Mouse (Mus musculus): ENCODE measurements around the gene Fbxo33. TPM values are rescaled to one million over a fixed set of nuclear protein-coding genes. Genes with fewer than 3 reads are reported as not detected.

The Fbxo33 gene
- polyA plus RNA-seq, 1 experiment, result 20.2 TPM

- H3K9ac ChIP-seq (ENCODE audit: low read depth, poor library complexity, severe bottlenecking), result no peak overlapping the region
- no peaks in the 10 kb centered on the region for H3K36me3 ChIP-seq (ENCODE audit: control insufficient read depth, insufficient read depth, low read length, poor library complexity, severe bottlenecking)
- no peak overlapping the region for H3K4me3 ChIP-seq (ENCODE audit: low read depth, low read length)
- TF ChIP-seq POLR2A (IDR thresholded peaks at IDR 0.05; ENCODE audit: insufficient read depth, low read length) (no peak), EP300 (IDR thresholded peaks at IDR 0.05; ENCODE audit: insufficient read depth, low read depth, low read length) (no peak), CTCF (IDR thresholded peaks at IDR 0.05; ENCODE audit: low read depth, low read length) (no peak)
- H3K9me3 ChIP-seq (replicated peaks; ENCODE audit: control insufficient read depth, insufficient read depth, low read length, poor library complexity, severe bottlenecking), result no peaks in the 10 kb centered on the region; the same call in 1 of the 2 replicates
- H3K27ac ChIP-seq (ENCODE audit: insufficient read depth, low read length), result no peak overlapping the region
- H3K4me1 ChIP-seq (ENCODE audit: control insufficient read depth, insufficient read depth, low read length), result no peaks in the 10 kb centered on the region
- H3K27me3 ChIP-seq (ENCODE audit: control insufficient read depth, insufficient read depth, low read length, poor library complexity, severe bottlenecking), result no peaks in the 10 kb centered on the region
Observed at GRCm38 (mm10) chr12:59228401-59228800, 8.9 kb upstream of the Fbxo33 start.

GRCm38 (mm10) chr12:59218640-59219321 is 744 bp downstream of the Fbxo33 start:
- H3K27ac ChIP-seq (ENCODE audit: insufficient read depth, low read length), result no peak overlapping the region
- H3K9ac ChIP-seq (ENCODE audit: low read depth, poor library complexity, severe bottlenecking), result peak overlapping the region; percentile 60
- H3K36me3 ChIP-seq (ENCODE audit: control insufficient read depth, insufficient read depth, low read length, poor library complexity, severe bottlenecking), result no peaks in the 10 kb centered on the region
- no peaks in the 10 kb centered on the region for H3K27me3 ChIP-seq (ENCODE audit: control insufficient read depth, insufficient read depth, low read length, poor library complexity, severe bottlenecking)
- peak overlapping the region; percentile 83 for H3K4me3 ChIP-seq (ENCODE audit: low read depth, low read length)
- H3K9me3 ChIP-seq (replicated peaks; ENCODE audit: control insufficient read depth, insufficient read depth, low read length, poor library complexity, severe bottlenecking), result no peaks in the 10 kb centered on the region
- no peak for TF ChIP-seq POLR2A (IDR thresholded peaks at IDR 0.05; ENCODE audit: insufficient read depth, low read length)
- no peak for TF ChIP-seq EP300 (IDR thresholded peaks at IDR 0.05; ENCODE audit: insufficient read depth, low read depth, low read length)
- no peak for TF ChIP-seq CTCF (IDR thresholded peaks at IDR 0.05; ENCODE audit: low read depth, low read length)
- no peaks in the 10 kb centered on the region for H3K4me1 ChIP-seq (ENCODE audit: control insufficient read depth, insufficient read depth, low read length)

DNA sequence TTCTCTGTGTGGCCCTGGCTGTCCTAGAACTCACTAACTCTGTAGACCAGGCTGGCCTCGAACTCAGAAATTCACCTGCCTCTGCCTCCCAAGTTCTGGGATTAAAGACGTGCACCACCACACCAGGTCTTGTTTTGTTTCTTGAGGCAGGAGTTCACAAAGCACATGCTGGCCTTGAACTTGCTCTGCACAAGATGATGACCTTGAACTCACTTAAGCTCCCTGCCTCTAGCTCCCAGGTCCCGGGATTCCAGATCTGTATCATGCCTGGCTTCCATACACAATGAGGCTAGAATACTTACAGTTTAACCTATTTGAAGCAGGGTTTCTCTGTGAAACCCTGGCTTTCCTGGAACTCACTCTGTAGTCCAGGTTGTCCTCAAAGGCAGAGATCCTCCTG is 2.2 kb downstream of the Fbxo33 start:
- Histone ChIP-seq H3K27ac (ENCODE audit: insufficient read depth, low read length) (no peak overlapping the region), H3K36me3 (ENCODE audit: control insufficient read depth, insufficient read depth, low read length, poor library complexity, severe bottlenecking) (no peaks in the 10 kb centered on the region), H3K9ac (ENCODE audit: low read depth, poor library complexity, severe bottlenecking) (no peak overlapping the region), H3K4me1 (ENCODE audit: control insufficient read depth, insufficient read depth, low read length) (no peaks in the 10 kb centered on the region), H3K4me3 (ENCODE audit: low read depth, low read length) (no peak overlapping the region), H3K9me3 (replicated peaks; ENCODE audit: control insufficient read depth, insufficient read depth, low read length, poor library complexity, severe bottlenecking) (peaks cover 7% of the 10 kb centered on the region), H3K27me3 (ENCODE audit: control insufficient read depth, insufficient read depth, low read length, poor library complexity, severe bottlenecking) (no peaks in the 10 kb centered on the region)
- TF ChIP-seq CTCF (IDR thresholded peaks at IDR 0.05; ENCODE audit: low read depth, low read length) (no peak), POLR2A (IDR thresholded peaks at IDR 0.05; ENCODE audit: insufficient read depth, low read length) (no peak), EP300 (IDR thresholded peaks at IDR 0.05; ENCODE audit: insufficient read depth, low read depth, low read length) (no peak)

- no peak for TF ChIP-seq EP300 (IDR thresholded peaks at IDR 0.05; ENCODE audit: insufficient read depth, low read depth, low read length)
- TF ChIP-seq CTCF (IDR thresholded peaks at IDR 0.05; ENCODE audit: low read depth, low read length), result no peak
- TF ChIP-seq POLR2A (IDR thresholded peaks at IDR 0.05; ENCODE audit: insufficient read depth, low read length), result no peak
- Histone ChIP-seq H3K9me3 (replicated peaks; ENCODE audit: control insufficient read depth, insufficient read depth, low read length, poor library complexity, severe bottlenecking) (peaks cover 7% of the 10 kb centered on the region), H3K27ac (ENCODE audit: insufficient read depth, low read length) (no peak overlapping the region), H3K27me3 (ENCODE audit: control insufficient read depth, insufficient read depth, low read length, poor library complexity, severe bottlenecking) (no peaks in the 10 kb centered on the region), H3K4me3 (ENCODE audit: low read depth, low read length) (no peak overlapping the region), H3K4me1 (ENCODE audit: control insufficient read depth, insufficient read depth, low read length) (no peaks in the 10 kb centered on the region), H3K9ac (ENCODE audit: low read depth, poor library complexity, severe bottlenecking) (no peak overlapping the region), H3K36me3 (ENCODE audit: control insufficient read depth, insufficient read depth, low read length, poor library complexity, severe bottlenecking) (no peaks in the 10 kb centered on the region)
Observed at GRCm38 (mm10) chr12:59216676-59217266, 2.8 kb downstream of the Fbxo33 start.

- no peak for TF ChIP-seq POLR2A (IDR thresholded peaks at IDR 0.05; ENCODE audit: insufficient read depth, low read length)
- TF ChIP-seq EP300 (IDR thresholded peaks at IDR 0.05; ENCODE audit: insufficient read depth, low read depth, low read length), result no peak
- no peak for TF ChIP-seq CTCF (IDR thresholded peaks at IDR 0.05; ENCODE audit: low read depth, low read length)
- Histone ChIP-seq H3K9ac (ENCODE audit: low read depth, poor library complexity, severe bottlenecking) (no peak overlapping the region), H3K4me3 (ENCODE audit: low read depth, low read length) (no peak overlapping the region), H3K27me3 (ENCODE audit: control insufficient read depth, insufficient read depth, low read length, poor library complexity, severe bottlenecking) (no peaks in the 10 kb centered on the region), H3K9me3 (replicated peaks; ENCODE audit: control insufficient read depth, insufficient read depth, low read length, poor library complexity, severe bottlenecking) (peaks cover 7% of the 10 kb centered on the region), H3K27ac (ENCODE audit: insufficient read depth, low read length) (no peak overlapping the region), H3K4me1 (ENCODE audit: control insufficient read depth, insufficient read depth, low read length) (no peaks in the 10 kb centered on the region), H3K36me3 (ENCODE audit: control insufficient read depth, insufficient read depth, low read length, poor library complexity, severe bottlenecking) (no peaks in the 10 kb centered on the region)
Observed at GRCm38 (mm10) chr12:59216176-59216575, 3.3 kb downstream of the Fbxo33 start.

GRCm38 (mm10) chr12:59207814-59208213 is 11.7 kb downstream of the Fbxo33 start:
- peaks cover 5% of the 10 kb centered on the region for H3K9me3 ChIP-seq (replicated peaks; ENCODE audit: control insufficient read depth, insufficient read depth, low read length, poor library complexity, severe bottlenecking)
- H3K4me3 ChIP-seq (ENCODE audit: low read depth, low read length), result no peak overlapping the region
- H3K27me3 ChIP-seq (ENCODE audit: control insufficient read depth, insufficient read depth, low read length, poor library complexity, severe bottlenecking), result no peaks in the 10 kb centered on the region
- peaks cover 9% of the 10 kb centered on the region; the same call in 1 of the 2 replicates for H3K36me3 ChIP-seq (ENCODE audit: control insufficient read depth, insufficient read depth, low read length, poor library complexity, severe bottlenecking)
- TF ChIP-seq POLR2A (IDR thresholded peaks at IDR 0.05; ENCODE audit: insufficient read depth, low read length) (no peak), EP300 (IDR thresholded peaks at IDR 0.05; ENCODE audit: insufficient read depth, low read depth, low read length) (no peak), CTCF (IDR thresholded peaks at IDR 0.05; ENCODE audit: low read depth, low read length) (no peak)
- no peak overlapping the region for H3K27ac ChIP-seq (ENCODE audit: insufficient read depth, low read length)
- no peak overlapping the region for H3K9ac ChIP-seq (ENCODE audit: low read depth, poor library complexity, severe bottlenecking)
- H3K4me1 ChIP-seq (ENCODE audit: control insufficient read depth, insufficient read depth, low read length), result no peaks in the 10 kb centered on the region

All from ES-Bruce4 (cell line).